Mouse (Mus musculus): ENCODE measurements at regions not wholly inside any gene's neighbourhood (a gene's known extent, or its start where the extent isn't known, plus 50 kb on each side); places are given as distances from the start of the nearest gene placed in this dataset.
A peak's percentile ranks its signal among the peaks of the same experiment; 100 is the strongest.

DNA sequence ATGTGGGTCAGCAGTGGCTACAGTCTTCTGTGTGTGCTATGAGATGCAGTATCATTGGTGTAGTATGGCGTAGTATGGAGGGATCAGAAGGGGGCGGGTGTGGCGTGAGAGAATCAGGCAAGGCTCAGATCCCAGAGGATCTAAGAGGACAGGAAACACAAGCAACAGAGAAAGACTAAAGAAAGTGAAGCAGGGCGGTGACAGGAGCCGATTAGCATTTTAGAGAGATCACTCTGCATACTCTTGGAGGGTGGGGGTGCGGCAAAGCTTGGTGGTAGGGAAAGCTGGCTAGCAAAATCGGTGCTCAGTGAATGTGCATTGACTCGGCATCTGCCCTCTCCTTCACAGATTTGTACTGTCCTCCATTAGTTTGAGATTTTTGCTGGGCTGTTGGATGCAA is 93.1 kb upstream of the Mphosph6 start:
- DNase-seq (ENCODE audit: low read depth, low spot score), result peak; percentile 46

- DNase-seq (ENCODE audit: low read depth, low spot score), result no peak
These were observed 88.5 kb upstream of the Mphosph6 start for GRCm38 (mm10) chr8:117890211-117890610.

DNA sequence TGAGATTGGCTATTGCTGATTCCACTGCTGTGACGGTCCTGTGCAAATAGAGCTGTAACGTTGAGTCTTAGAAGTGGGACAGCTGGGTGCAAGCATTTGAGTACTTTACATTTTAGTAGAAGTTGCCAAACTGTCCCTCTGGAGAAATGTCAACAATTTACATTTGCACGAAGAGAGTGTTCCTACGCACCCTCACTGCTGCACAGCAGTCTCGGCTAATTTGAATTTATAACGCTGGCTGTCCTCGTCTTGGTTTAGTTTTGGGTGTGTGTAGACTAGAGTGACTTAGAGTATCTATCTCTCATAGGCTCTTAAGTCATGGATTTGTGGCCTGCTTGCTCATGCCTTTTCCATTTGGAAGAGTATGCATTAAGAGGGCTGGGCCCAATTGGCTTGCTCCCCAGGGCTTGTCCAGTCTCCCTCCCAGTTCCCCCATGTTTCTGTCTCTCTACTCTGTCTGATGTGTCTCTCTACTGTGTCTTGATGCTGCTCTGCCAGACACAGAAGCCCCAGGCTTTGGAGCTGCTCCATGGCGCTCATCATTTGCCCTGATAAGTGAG is 79.8 kb upstream of the Mphosph6 start:
- DNase-seq (ENCODE audit: low read depth, low spot score), result no peak

GRCm38 (mm10) chr8:117880279-117880975 is 78.7 kb upstream of the Mphosph6 start:
- DNase-seq (ENCODE audit: low read depth, low spot score), result no peak

DNA sequence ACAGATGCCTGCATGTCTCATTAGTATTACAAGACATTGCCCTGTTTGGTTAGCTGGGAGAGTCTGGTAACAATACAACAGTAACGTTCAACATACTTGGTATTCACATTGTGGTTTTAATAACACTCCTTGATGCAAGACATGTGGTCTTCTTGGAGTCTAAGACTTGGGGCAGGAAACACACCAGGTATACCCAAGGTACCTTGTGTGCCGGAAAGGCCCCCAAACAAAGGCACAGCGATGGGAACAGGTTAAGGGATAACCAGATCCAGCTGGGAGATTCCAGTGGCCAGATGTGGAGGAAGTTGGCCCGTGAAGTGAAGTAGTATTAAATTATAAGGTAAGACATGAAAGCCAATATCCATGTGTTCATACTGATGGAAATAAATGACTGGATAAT is 71.9 kb upstream of the Mphosph6 start:
- DNase-seq (ENCODE audit: low read depth, low spot score), result no peak

GRCm38 (mm10) chr8:117867138-117867537 is 65.4 kb upstream of the Mphosph6 start:
- no peak for DNase-seq (ENCODE audit: low read depth, low spot score)

DNA sequence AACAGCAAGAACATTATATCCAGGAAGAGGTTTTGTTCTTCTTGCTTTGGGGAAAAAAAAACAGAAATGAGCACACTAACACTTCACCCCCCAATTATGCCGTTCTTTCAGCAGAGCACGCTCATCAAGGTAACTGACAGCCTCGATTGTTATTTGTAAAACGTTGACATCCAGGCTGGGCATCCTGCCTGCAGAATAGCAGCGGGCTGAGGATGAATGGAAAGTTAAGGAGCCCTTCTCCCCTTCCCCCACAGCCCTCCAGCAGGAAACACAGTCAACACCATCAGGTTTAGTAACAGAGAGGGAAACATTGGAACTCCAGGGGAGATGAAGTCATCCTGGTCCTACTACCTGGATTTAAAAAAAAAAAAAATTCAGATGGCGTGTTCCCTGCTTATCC is 63.3 kb upstream of the Mphosph6 start:
- DNase-seq (ENCODE audit: low read depth, low spot score), result no peak

- DNase-seq (ENCODE audit: low read depth, low spot score), result no peak
These were observed 62.1 kb upstream of the Mphosph6 start for GRCm38 (mm10) chr8:117863837-117864236.

GRCm38 (mm10) chr8:117862318-117862717 is 60.6 kb upstream of the Mphosph6 start:
- no peak for DNase-seq (ENCODE audit: low read depth, low spot score)

- no peak for DNase-seq (ENCODE audit: low read depth, low spot score)
These were observed 58.0 kb upstream of the Mphosph6 start for GRCm38 (mm10) chr8:117859734-117860133.

GRCm38 (mm10) chr8:117859095-117859494 is 57.4 kb upstream of the Mphosph6 start:
- DNase-seq (ENCODE audit: low read depth, low spot score), result no peak

DNA sequence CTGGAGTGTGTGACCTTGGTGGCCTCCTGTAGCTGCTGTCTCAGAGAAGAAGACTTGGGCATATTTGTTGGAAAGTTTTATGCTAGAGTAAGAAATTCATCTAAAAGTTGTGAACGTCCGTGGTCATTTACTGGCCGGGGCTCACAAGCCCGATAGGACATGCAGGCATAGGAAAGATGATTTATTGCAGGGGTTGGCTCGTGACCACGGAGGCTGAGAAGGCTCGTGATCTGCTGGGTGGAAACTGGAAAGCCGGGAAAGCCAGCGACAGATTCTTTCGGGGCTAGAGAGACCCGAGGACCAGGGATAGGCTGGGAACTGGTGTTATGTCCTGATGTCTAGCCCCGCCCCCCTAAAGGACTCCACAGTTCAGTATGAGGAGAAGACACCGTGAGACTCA is 54.4 kb upstream of the Mphosph6 start:
- DNase-seq (ENCODE audit: low read depth, low spot score), result no peak

- DNase-seq (ENCODE audit: low read depth, low spot score), result no peak
These were observed 53.3 kb upstream of the Mphosph6 start for GRCm38 (mm10) chr8:117854942-117855491.

GRCm38 (mm10) chr8:117854301-117854700 is 52.6 kb upstream of the Mphosph6 start:
- no peak for DNase-seq (ENCODE audit: low read depth, low spot score)

GRCm38 (mm10) chr8:117853408-117853807 is 51.7 kb upstream of the Mphosph6 start:
- no peak for DNase-seq (ENCODE audit: low read depth, low spot score)

DNA sequence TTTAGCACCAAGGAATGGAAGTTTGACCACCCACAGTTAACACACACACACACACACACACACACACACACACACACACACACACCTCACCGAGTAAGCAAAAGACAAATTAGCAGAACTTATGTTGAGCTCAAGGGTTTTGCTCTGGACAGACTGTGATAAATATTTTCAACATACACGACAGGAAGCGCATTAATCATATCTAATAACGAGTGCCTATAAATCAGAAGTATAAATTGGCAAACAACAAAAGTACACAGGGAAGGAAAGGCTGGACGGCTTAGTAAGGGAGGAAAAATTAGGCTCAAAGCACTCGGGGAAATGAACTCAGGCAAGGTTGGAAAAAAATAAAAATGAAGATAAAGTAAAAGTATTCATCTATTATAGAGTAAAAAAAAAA is 50.8 kb upstream of the Mphosph6 start:
- no peak for DNase-seq (ENCODE audit: low read depth, low spot score)

All from WW6 (cell line).